ENCODE assay signal across 9 mouse cellular contexts in genomic region chr13:23544787-23545120, GRCm38 (mm10). TPM values are rescaled to one million over a fixed set of nuclear protein-coding genes. Genes with fewer than 3 reads are reported as not detected.
DNase-seq lines count a peak whose midpoint lies in the region; ATAC-seq and TF ChIP-seq lines count a peak whose summit lies in the region.
"Not testable (repeated sequence)": the region's sequence is repeated elsewhere in the genome, so short reads cannot be mapped to it uniquely, and the experiment has no call there.
"Had no signal": no experiment of that assay in that cellular context is flagged by ENCODE, and none has a peak within 500 bp of the region (broad histone marks: within the 10 kb centered on the region; RNA-seq: fewer than 3 reads in every experiment).

No protein-coding gene starts in this region.

- H3K4me2 ChIP-seq in hindbrain, postnatal 0 days (ENCODE audit: low read depth, low read length): peak overlapping the region; percentile 79; the same call in 1 of the 2 replicates
- H3K4me2 ChIP-seq in lung, embryonic 15.5 days: peak overlapping the region; percentile 67

- not testable (repeated sequence) for TF ChIP-seq CTCF in embryonic fibroblast, embryonic 13.5 days (IDR thresholded peaks at IDR 0.05; ENCODE audit: borderline replicate concordance, insufficient read depth, low read length); hindbrain, postnatal 0 days (IDR thresholded peaks at IDR 0.05; ENCODE audit: low read depth)

- peak overlapping the region; percentile 47 for H3K4me3 ChIP-seq in embryonic fibroblast, embryonic 13.5 days (ENCODE audit: insufficient read depth, low read length)
- H3K4me3 ChIP-seq in heart, embryonic 10.5 days: peak overlapping the region; percentile 59
- H3K4me3 ChIP-seq in hindbrain, postnatal 0 days (ENCODE audit: low read length): peak overlapping the region; percentile 47
- peak overlapping the region; percentile 57 for H3K4me3 ChIP-seq in limb, embryonic 10.5 days
- peak overlapping the region; percentile 49 for H3K4me3 ChIP-seq in lung, embryonic 15.5 days

- not testable (repeated sequence) for ATAC-seq in hindbrain, postnatal 0 days
- ATAC-seq in lung, embryonic 15.5 days (ENCODE audit: borderline replicate concordance, extremely low read depth, low FRiP score, low TSS enrichment): peak; percentile 2; the same call in 1 of the 2 replicates

- not testable (repeated sequence) for H3K9me3 ChIP-seq in heart, embryonic 10.5 days; hindbrain, postnatal 0 days (ENCODE audit: low read length); limb, embryonic 10.5 days (replicated peaks); lung, embryonic 15.5 days

- peak overlapping the region; percentile 73 for H3K27ac ChIP-seq in embryonic fibroblast, embryonic 13.5 days (ENCODE audit: insufficient read depth, low read length)
- not testable (repeated sequence) for H3K27ac ChIP-seq in heart, embryonic 10.5 days; hindbrain, postnatal 0 days
- peak overlapping the region; percentile 96 for H3K27ac ChIP-seq in limb, embryonic 10.5 days
- peak overlapping the region; percentile 93 for H3K27ac ChIP-seq in lung, embryonic 15.5 days

- not testable (repeated sequence) for TF ChIP-seq POLR2A in embryonic fibroblast, embryonic 13.5 days (IDR thresholded peaks at IDR 0.05; ENCODE audit: low read depth, low read length)

- H3K36me3 ChIP-seq in heart, embryonic 10.5 days; hindbrain, postnatal 0 days (ENCODE audit: insufficient read depth, low read length); limb, embryonic 10.5 days; lung, embryonic 15.5 days: not testable (repeated sequence)

- under 1% methylated on average over 14 of the region's 14 CpGs for WGBS in heart, embryonic 10.5 days
- 0% methylated on average over 12 of the region's 14 CpGs for WGBS in hindbrain, postnatal 0 days
- WGBS in limb, embryonic 10.5 days: under 1% methylated on average over 13 of the region's 14 CpGs
- 2% methylated on average over 11 of the region's 14 CpGs for WGBS in lung, embryonic 15.5 days

- peak; percentile 47 for DNase-seq in adrenal gland, adult 2 months
- not testable (repeated sequence) for DNase-seq in heart, embryonic 10.5 days (ENCODE audit: low spot score); hindbrain, postnatal 0 days (ENCODE audit: low spot score); limb, embryonic 10.5 days (ENCODE audit: low spot score)
- DNase-seq in naive thymus-derived CD4-positive, alpha-beta T cell, adult 2 months (ENCODE audit: low read depth): peak; percentile 63
- peak; percentile 50 for DNase-seq in thymus, postnatal 25 days

- H3K27me3 ChIP-seq in heart, embryonic 10.5 days (ENCODE audit: insufficient read depth, poor library complexity, severe bottlenecking); hindbrain, postnatal 0 days (ENCODE audit: insufficient read depth, low read length); limb, embryonic 10.5 days (ENCODE audit: low read depth, poor library complexity, severe bottlenecking); lung, embryonic 15.5 days: not testable (repeated sequence)

- H3K9ac ChIP-seq in hindbrain, postnatal 0 days (replicated peaks; ENCODE audit: low read length): not testable (repeated sequence)
- H3K9ac ChIP-seq in lung, embryonic 15.5 days: peak overlapping the region; percentile 49

- not testable (repeated sequence) for H3K4me1 ChIP-seq in embryonic fibroblast, embryonic 13.5 days (ENCODE audit: control insufficient read depth, insufficient read depth, low read length); heart, embryonic 10.5 days; hindbrain, postnatal 0 days (ENCODE audit: insufficient read depth, low read length); lung, embryonic 15.5 days
- peaks cover 10% of the 10 kb centered on the region; the same call in 1 of the 2 replicates for H3K4me1 ChIP-seq in limb, embryonic 10.5 days

RNA-seq across cellular contexts. Expression of gene Hist1h3f, which starts 0.9 kb away (rescaled TPM):
- 10 to 100 TPM; 16.8 to 18.0 TPM for total RNA-seq in adrenal gland, adult 2 months (2021)
- polyA plus RNA-seq in adrenal gland, adult 2 months (2012; rRNA removed): 3.0 and 3.1 TPM in 2 replicates
- polyA plus RNA-seq in embryonic fibroblast, embryonic 13.5 days (2011; ENCODE audit: insufficient read length, low read depth, missing spikeins): 0.61 and 0.70 TPM in 2 replicates
- polyA plus RNA-seq in heart, embryonic 10.5 days (2016; fragmentation: Nextera tagmentation; extraction: Ambion mirVana): 0.31 and 0.99 TPM in 2 replicates
- 466 and 603 TPM in 2 replicates for total RNA-seq in hindbrain, postnatal 0 days (2014; rRNA removed)
- polyA plus RNA-seq in hindbrain, postnatal 0 days (2015; fragmentation: Nextera tagmentation; extraction: Ambion mirVana): 0.16 and 0.54 TPM in 2 replicates
- 1.3 and 1.4 TPM in 2 replicates for polyA plus RNA-seq in limb, embryonic 10.5 days (2016; fragmentation: Nextera tagmentation; extraction: Ambion mirVana)
- polyA plus RNA-seq in lung, embryonic 15.5 days (2015; fragmentation: Nextera tagmentation; extraction: Ambion mirVana): 0.75 and 1.5 TPM in 2 replicates
- polyA plus RNA-seq: macrophage had no signal

RNA-seq across cellular contexts. Expression of gene Hist1h2bh, which starts 1.6 kb away (rescaled TPM):
- total RNA-seq in adrenal gland, adult 2 months (2021): 1 to 10 TPM; 3.0 to 3.2 TPM
- polyA plus RNA-seq in adrenal gland, adult 2 months (2012; rRNA removed): 1.2 and 1.5 TPM in 2 replicates
- 1.8 and 4.0 TPM in 2 replicates for polyA plus RNA-seq in embryonic fibroblast, embryonic 13.5 days (2011; ENCODE audit: insufficient read length, low read depth, missing spikeins)
- polyA plus RNA-seq in heart, embryonic 10.5 days (2016; fragmentation: Nextera tagmentation; extraction: Ambion mirVana): 0.22 and 0.73 TPM in 2 replicates
- total RNA-seq in hindbrain, postnatal 0 days (2014; rRNA removed): 65.9 and 103 TPM in 2 replicates
- 0.13 and 0.35 TPM in 2 replicates for polyA plus RNA-seq in hindbrain, postnatal 0 days (2015; fragmentation: Nextera tagmentation; extraction: Ambion mirVana)
- 0.56 and 0.69 TPM in 2 replicates for polyA plus RNA-seq in limb, embryonic 10.5 days (2016; fragmentation: Nextera tagmentation; extraction: Ambion mirVana)
- 1.4 TPM in 2 replicates for polyA plus RNA-seq in lung, embryonic 15.5 days (2015; fragmentation: Nextera tagmentation; extraction: Ambion mirVana)

RNA-seq across cellular contexts. Expression of gene Hist1h4f, which starts 6.7 kb away (rescaled TPM):
- total RNA-seq in adrenal gland, adult 2 months (2021): 10 to 100 TPM; 37.2 to 51.6 TPM
- 0.40 and 2.2 TPM in 2 replicates for polyA plus RNA-seq in adrenal gland, adult 2 months (2012; rRNA removed)
- 9.6 and 18.1 TPM in 2 replicates for polyA plus RNA-seq in embryonic fibroblast, embryonic 13.5 days (2011; ENCODE audit: insufficient read length, low read depth, missing spikeins)
- 0.51 TPM in 1 of 2 replicates, not detected in the other for polyA plus RNA-seq in heart, embryonic 10.5 days (2016; fragmentation: Nextera tagmentation; extraction: Ambion mirVana)
- total RNA-seq in hindbrain, postnatal 0 days (2014; rRNA removed): 1,844 and 2,344 TPM in 2 replicates
- polyA plus RNA-seq in hindbrain, postnatal 0 days (2015; fragmentation: Nextera tagmentation; extraction: Ambion mirVana): 0.89 TPM in 1 of 2 replicates, not detected in the other
- polyA plus RNA-seq in limb, embryonic 10.5 days (2016; fragmentation: Nextera tagmentation; extraction: Ambion mirVana): 0.73 and 1.3 TPM in 2 replicates
- 1.7 and 2.1 TPM in 2 replicates for polyA plus RNA-seq in lung, embryonic 15.5 days (2015; fragmentation: Nextera tagmentation; extraction: Ambion mirVana)
- polyA plus RNA-seq: macrophage had no signal

RNA-seq across cellular contexts. Expression of gene Hist1h1d, which starts 8.3 kb away (rescaled TPM):
- 1 to 10 TPM; 2.4 to 3.4 TPM for total RNA-seq in adrenal gland, adult 2 months (2021)
- polyA plus RNA-seq in adrenal gland, adult 2 months (2012; rRNA removed): not detected in 2 replicates
- polyA plus RNA-seq in embryonic fibroblast, embryonic 13.5 days (2011; ENCODE audit: insufficient read length, low read depth, missing spikeins): 0.83 and 2.7 TPM in 2 replicates
- 0.17 and 0.36 TPM in 2 replicates for polyA plus RNA-seq in heart, embryonic 10.5 days (2016; fragmentation: Nextera tagmentation; extraction: Ambion mirVana)
- total RNA-seq in hindbrain, postnatal 0 days (2014; rRNA removed): 49.4 and 53.4 TPM in 2 replicates
- 0.18 and 0.25 TPM in 2 replicates for polyA plus RNA-seq in hindbrain, postnatal 0 days (2015; fragmentation: Nextera tagmentation; extraction: Ambion mirVana)
- polyA plus RNA-seq in limb, embryonic 10.5 days (2016; fragmentation: Nextera tagmentation; extraction: Ambion mirVana): 0.59 and 0.67 TPM in 2 replicates
- polyA plus RNA-seq in lung, embryonic 15.5 days (2015; fragmentation: Nextera tagmentation; extraction: Ambion mirVana): 0.78 and 0.86 TPM in 2 replicates

RNA-seq across cellular contexts. Expression of gene Hist1h3g, which starts 9.5 kb away (rescaled TPM):
- 1 to 10 TPM; 2.2 to 7.1 TPM for total RNA-seq in adrenal gland, adult 2 months (2021)
- 3.2 and 3.5 TPM in 2 replicates for polyA plus RNA-seq in adrenal gland, adult 2 months (2012; rRNA removed)
- polyA plus RNA-seq in embryonic fibroblast, embryonic 13.5 days (2011; ENCODE audit: insufficient read length, low read depth, missing spikeins): 5.7 TPM in 1 of 2 replicates, not detected in the other
- polyA plus RNA-seq in heart, embryonic 10.5 days (2016; fragmentation: Nextera tagmentation; extraction: Ambion mirVana): 3.2 and 3.5 TPM in 2 replicates
- 544 and 673 TPM in 2 replicates for total RNA-seq in hindbrain, postnatal 0 days (2014; rRNA removed)
- polyA plus RNA-seq in hindbrain, postnatal 0 days (2015; fragmentation: Nextera tagmentation; extraction: Ambion mirVana): 1.4 and 2.2 TPM in 2 replicates
- 4.7 and 5.3 TPM in 2 replicates for polyA plus RNA-seq in limb, embryonic 10.5 days (2016; fragmentation: Nextera tagmentation; extraction: Ambion mirVana)
- 9.5 and 10.8 TPM in 2 replicates for polyA plus RNA-seq in lung, embryonic 15.5 days (2015; fragmentation: Nextera tagmentation; extraction: Ambion mirVana)
- polyA plus RNA-seq: macrophage had no signal
